Mouse (Mus musculus): ENCODE data around the gene Olfr780.
"Not testable (repeated sequence)": the region's sequence is repeated elsewhere in the genome, so short reads cannot be mapped to it uniquely, and the experiment has no call there.

The Olfr780 gene

GRCm38 (mm10) chr10:129317817-129318216, at the start of gene Olfr780:
TSS of gene Olfr780 (plus strand) at chr10:129318117.
- DNase-seq: no peak

DNA sequence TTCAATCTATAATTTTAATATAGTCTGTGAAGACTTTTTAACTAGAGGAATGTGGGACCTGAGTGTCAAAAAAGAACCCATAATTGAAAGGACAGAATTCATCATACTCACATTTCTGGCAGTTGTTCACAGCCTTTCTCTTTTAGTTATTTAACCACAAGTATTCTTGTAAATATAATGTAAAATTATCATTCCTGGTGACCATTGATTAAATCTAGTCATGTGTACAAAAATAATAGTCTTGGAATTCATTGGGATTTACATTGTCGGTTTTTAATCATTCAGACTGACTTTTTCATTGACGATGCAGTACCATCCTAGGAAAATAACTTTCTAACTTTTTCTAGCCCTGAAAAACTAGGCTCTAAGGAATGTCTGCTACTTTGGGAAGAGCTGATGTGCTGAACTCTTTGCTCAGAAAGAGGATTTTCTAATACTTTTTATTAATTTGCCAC, 46.8 kb upstream of the Olfr780 start, which contains the start of gene Olfr777:
Olfr777 (minus strand) TSS at position 405 of the 455 bp plus-strand sequence.
- no peak for DNase-seq

DNA sequence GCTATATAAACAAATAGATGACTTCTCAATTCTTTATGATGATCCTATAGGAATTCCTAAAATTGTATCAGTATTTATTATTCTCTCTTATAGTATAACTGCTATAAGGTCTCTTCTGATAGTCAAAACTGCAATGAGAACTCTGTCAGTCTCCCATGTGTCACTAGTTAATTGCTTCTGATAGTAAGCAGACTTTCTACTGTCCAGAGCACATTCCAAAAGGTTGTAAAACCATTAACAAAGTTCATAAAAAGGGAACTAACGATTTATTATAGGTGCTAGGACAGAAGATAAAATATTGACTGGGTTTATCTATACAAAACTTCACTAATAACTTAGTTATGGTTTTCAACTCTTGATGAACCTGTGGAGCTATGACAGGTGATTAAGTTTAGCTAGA, 4.9 kb upstream of the Olfr780 start:
- DNase-seq: not testable (repeated sequence)

- not testable (repeated sequence) for DNase-seq
These were observed 4.4 kb upstream of the Olfr780 start for GRCm38 (mm10) chr10:129313521-129313920.

- DNase-seq: no peak
These were observed 10.6 kb downstream of the Olfr780 start, which contains the start of gene Olfr781 for GRCm38 (mm10) chr10:129328554-129328953. TSS of gene Olfr781 (plus strand) at chr10:129328854.

GRCm38 (mm10) chr10:129348550-129348949, 30.6 kb downstream of the Olfr780 start, which contains the start of gene Olfr782:
TSS of gene Olfr782 (plus strand) at chr10:129348850.
- DNase-seq: no peak

GRCm38 (mm10) chr10:129352475-129352874, 34.6 kb downstream of the Olfr780 start:
- not testable (repeated sequence) for DNase-seq

DNA sequence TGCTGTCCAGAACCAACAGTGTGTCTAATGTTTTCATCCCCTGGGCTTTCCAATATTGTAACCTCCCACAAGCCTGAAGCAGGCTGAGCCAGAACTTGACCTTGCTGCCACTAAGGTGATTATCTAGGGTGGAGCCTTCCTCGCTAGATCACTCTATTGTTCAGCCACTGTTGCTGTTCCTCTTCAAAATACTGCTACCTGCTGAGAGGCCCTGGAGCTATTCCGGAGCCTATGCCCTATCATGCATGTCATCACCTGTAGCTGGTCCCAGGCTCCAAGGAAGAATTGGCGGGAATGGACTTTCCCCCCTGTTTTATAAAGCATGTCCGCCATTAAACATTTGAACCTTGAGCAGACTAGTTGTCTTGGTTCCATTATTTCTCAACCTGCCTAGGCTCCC, 38.6 kb downstream of the Olfr780 start:
- DNase-seq: not testable (repeated sequence)

- DNase-seq: no peak
These were observed 39.4 kb downstream of the Olfr780 start for GRCm38 (mm10) chr10:129357307-129357706.
